Mouse (Mus musculus): ENCODE measurements at regions not wholly inside any gene's neighbourhood (a gene's known extent, or its start where the extent isn't known, plus 50 kb on each side); places are given as distances from the start of the nearest gene placed in this dataset.

GRCm38 (mm10) chr13:46350075-46350747 lies 68.0 kb upstream of the Rbm24 start:
- DNase-seq = peak; percentile 94

GRCm38 (mm10) chr13:46355306-46355705 lies 62.9 kb upstream of the Rbm24 start:
- DNase-seq = no peak

- DNase-seq = no peak
Observed at GRCm38 (mm10) chr13:46355975-46356374, 62.3 kb upstream of the Rbm24 start.

DNA sequence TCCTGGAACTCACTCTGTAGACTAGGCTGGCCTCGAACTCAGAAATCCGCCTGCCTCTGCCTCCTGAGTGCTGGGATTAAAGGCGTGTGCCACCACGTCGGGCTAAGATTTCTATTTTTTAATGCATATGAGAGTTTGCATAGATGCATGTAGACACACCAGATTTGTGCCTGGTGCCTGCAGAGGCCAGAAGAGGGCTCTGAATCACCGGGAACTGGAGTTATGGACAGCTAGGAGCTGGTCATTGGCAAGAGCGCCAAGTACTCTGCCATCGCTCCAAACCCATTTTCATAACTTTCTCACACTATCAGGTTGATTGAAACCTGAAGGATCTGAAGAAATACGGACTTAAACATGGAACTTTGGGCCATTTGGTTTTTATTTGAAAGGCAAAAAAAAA lies 61.2 kb upstream of the Rbm24 start:
- no peak for DNase-seq

DNA sequence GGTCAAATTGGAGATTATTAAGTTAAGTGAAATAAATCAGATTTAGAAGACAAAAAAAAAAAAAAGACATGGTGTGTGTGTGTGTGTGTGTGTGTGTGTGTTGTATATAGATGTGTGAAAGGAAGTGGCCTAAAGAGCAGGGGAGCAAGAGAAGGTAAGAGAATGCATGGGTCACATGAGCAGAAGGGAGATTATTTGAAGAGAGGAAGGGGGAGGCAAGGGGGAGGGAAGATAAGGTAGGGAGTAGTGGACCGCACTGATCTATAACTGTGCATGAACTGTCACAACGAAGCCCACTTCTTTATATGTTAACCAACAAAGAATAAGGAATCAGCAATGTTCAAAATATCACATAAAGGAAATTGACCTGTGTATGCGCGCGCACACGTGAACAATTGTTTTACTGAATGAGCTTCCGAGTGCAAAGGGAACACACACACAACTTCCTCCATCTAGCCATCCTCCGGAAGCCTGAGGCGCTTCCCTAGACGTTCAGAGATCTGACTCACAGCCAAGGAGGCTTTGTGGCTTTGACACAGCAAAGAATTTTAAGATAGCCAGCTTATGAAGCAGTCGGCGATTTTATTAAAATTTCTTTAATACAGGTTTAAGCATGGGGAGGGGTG lies 57.6 kb upstream of the Rbm24 start:
- DNase-seq = no peak

- no peak for DNase-seq
Observed at GRCm38 (mm10) chr13:46363456-46364201, 54.6 kb upstream of the Rbm24 start.

GRCm38 (mm10) chr13:46364202-46364912 lies 53.9 kb upstream of the Rbm24 start:
- no peak for DNase-seq

- DNase-seq = no peak
Observed at GRCm38 (mm10) chr13:46365292-46365691, 52.9 kb upstream of the Rbm24 start.
